Mouse (Mus musculus) lung, adult 2 months (tissue): ENCODE data around the gene Anapc7.
"Not testable (repeated sequence)": the region's sequence is repeated elsewhere in the genome, so short reads cannot be mapped to it uniquely, and the experiment has no call there.

Experiments used
- CTCF ChIP-seq: fragments of 200-500 bp; IDR thresholded peaks from 2 replicates; pipeline ENCODE4 v1.5.1; 2011; ENCODE audit warnings: mild to moderate bottlenecking, low read length, control low read depth; ENCODE audit not compliant: insufficient read depth
- POLR2A ChIP-seq: fragments of 200-500 bp; IDR thresholded peaks from 2 replicates; pipeline ENCODE4 v1.6.1; 2011; ENCODE audit warnings: low read depth, mild to moderate bottlenecking, control low read depth, low read length, borderline replicate concordance; ENCODE audit errors: extremely low read depth

- TF ChIP-seq CTCF, POLR2A: not testable (repeated sequence)
Observed at GRCm38 (mm10) chr5:122457054-122457453, 35.6 kb downstream of the Anapc7 start.
